Mouse (Mus musculus) kidney, embryonic 16.5 days (tissue): ENCODE results near the gene Kank1. TPM values are rescaled to one million over a fixed set of nuclear protein-coding genes. Genes with fewer than 3 reads are reported as not detected.

Experiments
- ATAC-seq: fragments of 200-750 bp; cut with Nextera tagmentation; 2 replicates; pipeline ENCODE4 v1.8.0; 2017; ENCODE audit warnings: moderate TSS enrichment; ENCODE audit not compliant: low FRiP score, low TSS enrichment
- H3K27ac ChIP-seq: fragments of 300-500 bp; sonication (generic); 2 replicates; pipeline ENCODE4 v1.5.1; 2014; ENCODE audit warnings: low read length
- H3K27me3 ChIP-seq: fragments of 300-500 bp; sonication (generic); 2 replicates; pipeline ENCODE4 v1.6.1; 2014; ENCODE audit warnings: low read length, control low read depth, mixed read lengths; ENCODE audit not compliant: insufficient read depth
- H3K36me3 ChIP-seq: fragments of 300-500 bp; sonication (generic); 2 replicates; pipeline ENCODE4 v1.6.1; 2014; ENCODE audit warnings: low read length, control low read depth, mixed read lengths; ENCODE audit not compliant: insufficient read depth
- H3K4me1 ChIP-seq: fragments of 300-500 bp; sonication (generic); 2 replicates; pipeline ENCODE4 v1.6.1; 2014; ENCODE audit warnings: low read length, control low read depth, mixed read lengths; ENCODE audit not compliant: insufficient read depth
- H3K4me2 ChIP-seq: fragments of 300-500 bp; sonication (generic); replicated peaks from 2 replicates; pipeline ENCODE4 v1.6.1; 2014; ENCODE audit warnings: low read depth, low read length
- H3K4me3 ChIP-seq: fragments of 300-500 bp; sonication (generic); 2 replicates; pipeline ENCODE4 v1.5.1; 2014; ENCODE audit warnings: mild to moderate bottlenecking, low read length
- H3K9ac ChIP-seq: fragments of 300-500 bp; sonication (generic); replicated peaks from 2 replicates; pipeline ENCODE4 v1.6.1; 2014; ENCODE audit warnings: low read length
- H3K9me3 ChIP-seq: fragments of 300-500 bp; sonication (generic); 2 replicates; pipeline ENCODE4 v1.6.1; 2016; ENCODE audit warnings: low read length, control low read depth
- WGBS: fragments of 180-500 bp; shearing (Covaris S2); extraction: QIAGEN DNeasy Blood & Tissue Kit; methylation state at CpG from one replicate; pipeline ENCODE4 v1.1.7; 2014; 5-methylcytosine and 5-hydroxymethylcytosine counted together
- polyA plus RNA-seq: library from polyadenylated mRNA; unstranded; fragments of >200 nt; fragmentation: Nextera tagmentation; extraction: Ambion mirVana; gene quantifications from 2 replicates; pipeline ENCODE4 v1.2.1, GENCODE M21; 2015

Gene Kank1
- polyA plus RNA-seq, 1 experiment from 2014 or later: 30.9 TPM

DNA sequence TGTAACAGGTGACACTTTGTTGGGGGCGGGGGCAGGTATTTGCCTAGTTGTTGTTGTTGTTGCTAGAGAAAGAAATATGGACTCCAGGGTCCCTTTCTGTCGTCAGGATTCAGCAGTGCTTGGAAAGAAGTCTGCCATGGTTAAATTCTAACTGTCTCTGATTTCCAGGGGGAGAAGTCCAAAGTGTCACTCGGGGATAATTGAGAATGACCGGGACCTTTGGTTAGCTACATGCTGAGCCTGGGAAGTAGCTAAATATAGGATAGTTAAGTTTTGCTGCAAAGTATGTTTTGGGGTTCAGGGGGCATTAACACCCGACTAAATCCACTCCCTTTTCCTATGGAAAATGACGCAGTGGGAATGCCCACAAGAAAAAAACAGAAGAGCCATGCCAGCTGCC is 169.2 kb downstream of the Kank1 start:
- H3K4me3 ChIP-seq: peak overlapping the region; percentile 53; the same call in 1 of the 2 replicates
- peaks cover 19% of the 10 kb centered on the region for H3K36me3 ChIP-seq
- H3K4me1 ChIP-seq: peaks cover 24% of the 10 kb centered on the region
- peak overlapping the region; percentile 80 for H3K4me2 ChIP-seq
- H3K27me3 ChIP-seq: no peaks in the 10 kb centered on the region
- peak overlapping the region; percentile 72 for H3K9ac ChIP-seq
- peaks cover 4% of the 10 kb centered on the region; the same call in 1 of the 2 replicates for H3K9me3 ChIP-seq
- H3K27ac ChIP-seq: peak overlapping the region; percentile 88
- ATAC-seq: peak; percentile 7; the same call in 1 of the 2 replicates
- 29% methylated on average over 6 of the region's 6 CpGs for WGBS

DNA sequence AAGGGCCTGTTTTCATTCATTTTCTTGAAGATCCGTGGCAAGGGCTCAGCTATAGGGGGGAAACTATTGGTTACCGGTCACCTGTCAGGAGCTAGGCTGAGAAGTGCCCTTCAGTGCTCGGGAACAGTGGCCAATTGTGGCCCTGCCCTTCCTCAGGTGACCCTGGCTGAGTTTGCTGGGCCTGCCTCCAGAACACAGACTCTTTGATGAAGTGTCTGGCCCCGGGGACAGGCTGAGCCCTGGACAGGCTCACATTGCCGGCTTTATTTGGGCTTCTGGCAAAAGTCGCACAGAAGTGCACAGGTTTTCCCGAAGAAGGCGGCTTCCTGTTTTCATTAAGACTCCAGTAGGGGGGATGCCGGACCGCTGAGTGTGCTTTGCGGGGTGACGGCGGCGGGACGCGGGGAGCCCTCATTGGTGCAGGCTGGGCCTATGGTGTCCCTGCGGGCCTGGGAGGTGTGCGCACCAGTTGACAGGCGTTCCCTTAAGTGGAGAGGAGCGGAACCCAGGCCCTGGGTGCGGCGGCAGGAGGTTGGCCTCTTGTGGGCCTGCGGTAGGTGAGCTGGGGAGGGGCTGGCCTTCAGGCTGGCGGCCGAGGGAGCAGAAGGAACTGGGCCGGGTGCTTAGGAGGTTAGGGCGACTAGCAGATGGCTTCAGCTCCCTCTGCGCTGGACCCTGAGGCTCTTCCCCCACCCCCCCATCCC is 169.9 kb downstream of the Kank1 start:
- H3K4me2 ChIP-seq: peak overlapping the region; percentile 80
- ATAC-seq: peak; percentile 89
- peaks cover 25% of the 10 kb centered on the region for H3K36me3 ChIP-seq
- peak overlapping the region; percentile 88 for H3K27ac ChIP-seq
- peaks cover 22% of the 10 kb centered on the region for H3K4me1 ChIP-seq
- WGBS: under 1% methylated on average over 28 of the region's 28 CpGs
- peak overlapping the region; percentile 72 for H3K9ac ChIP-seq
- peak overlapping the region; percentile 53 for H3K4me3 ChIP-seq
- H3K9me3 ChIP-seq: peaks cover 4% of the 10 kb centered on the region; the same call in 1 of the 2 replicates
- H3K27me3 ChIP-seq: no peaks in the 10 kb centered on the region

DNA sequence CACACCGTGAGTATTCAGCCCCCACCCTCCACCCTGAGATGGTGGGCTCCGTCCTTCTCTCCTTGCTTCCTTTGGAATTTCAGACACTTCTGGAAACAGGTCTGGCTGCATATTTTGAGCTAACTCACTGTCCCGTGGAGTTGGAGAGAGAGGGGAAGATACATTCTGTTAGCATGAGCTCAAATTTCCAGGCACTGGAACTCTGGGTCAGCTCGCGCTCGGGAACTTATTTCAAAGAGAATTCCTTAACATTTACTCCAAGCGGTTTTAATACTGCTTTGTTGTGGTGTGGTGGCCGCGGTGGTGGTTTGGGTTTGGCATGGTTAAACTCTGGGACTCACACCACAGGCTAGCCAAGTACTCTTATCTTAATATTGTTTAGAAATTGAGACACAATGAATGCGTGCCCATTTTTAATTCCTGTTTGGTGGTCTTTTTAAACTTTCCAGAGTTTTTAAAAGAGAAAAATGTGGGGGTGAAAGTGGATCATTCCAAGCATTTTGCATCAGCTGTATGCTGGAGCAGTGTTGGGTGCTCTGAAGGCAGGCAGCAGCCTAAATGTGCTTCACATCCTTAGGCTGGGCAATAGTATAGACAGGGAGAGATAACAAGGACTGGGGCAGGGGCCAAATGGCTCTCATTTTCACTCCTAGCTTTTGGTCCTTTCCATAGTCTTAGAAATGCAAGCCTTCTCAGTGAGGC is 170.6 kb downstream of the Kank1 start:
- Histone ChIP-seq H3K27me3 (no peaks in the 10 kb centered on the region), H3K4me2 (peak overlapping the region; percentile 80), H3K36me3 (peaks cover 27% of the 10 kb centered on the region), H3K9me3 (peaks cover 4% of the 10 kb centered on the region; the same call in 1 of the 2 replicates), H3K4me1 (peaks cover 22% of the 10 kb centered on the region), H3K4me3 (peak overlapping the region; percentile 53), H3K9ac (peak overlapping the region; percentile 72), H3K27ac (peak overlapping the region; percentile 88)
- WGBS: 7% methylated on average over 10 of the region's 10 CpGs
- ATAC-seq: no peak; the same call in none of the 2 replicates

DNA sequence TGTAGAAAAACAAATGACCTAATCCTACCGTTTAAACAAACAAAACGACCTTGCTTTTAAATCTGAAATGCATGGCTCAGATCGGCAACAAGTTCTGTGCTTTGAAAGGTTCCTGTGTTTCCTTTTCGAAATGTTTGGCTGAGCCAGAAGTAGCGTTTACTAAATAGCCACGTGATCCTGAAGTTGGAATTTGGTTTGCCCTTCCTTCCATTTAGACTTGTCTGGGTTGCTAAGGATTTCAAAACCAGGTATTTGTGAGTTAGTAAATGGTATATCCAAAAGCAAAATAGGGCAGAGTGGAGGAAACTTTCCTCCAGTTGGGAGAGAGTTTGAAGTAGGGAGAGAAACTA is 171.1 kb downstream of the Kank1 start:
- Histone ChIP-seq H3K27me3 (no peaks in the 10 kb centered on the region), H3K9me3 (peaks cover 4% of the 10 kb centered on the region; the same call in 1 of the 2 replicates), H3K27ac (peak overlapping the region; percentile 41; the same call in 1 of the 2 replicates), H3K36me3 (peaks cover 27% of the 10 kb centered on the region), H3K4me3 (peak overlapping the region; percentile 53), H3K4me2 (peak overlapping the region; percentile 80), H3K9ac (peak overlapping the region; percentile 48; the same call in 1 of the 2 replicates), H3K4me1 (peaks cover 22% of the 10 kb centered on the region)
- ATAC-seq: no peak
- 9% methylated on average over 6 of the region's 6 CpGs for WGBS

DNA sequence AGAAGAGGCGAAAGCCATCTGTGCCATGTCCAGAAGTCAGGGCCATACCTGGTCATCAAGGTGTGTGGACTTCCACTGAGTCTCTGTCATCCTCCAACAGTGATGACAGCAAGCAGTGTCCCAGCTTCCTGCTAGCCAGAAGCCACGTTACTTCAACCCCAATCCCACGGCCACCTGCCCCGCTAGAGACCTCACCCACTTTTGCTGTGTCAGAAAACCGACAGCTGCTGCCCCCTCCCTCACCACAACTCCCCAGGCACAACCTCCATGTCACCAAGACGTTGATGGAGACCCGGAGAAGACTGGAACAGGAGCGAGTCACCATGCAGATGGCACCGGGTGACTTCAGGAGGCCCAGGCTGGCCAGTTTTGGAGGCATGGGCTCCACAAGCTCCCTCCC is 172.5 kb downstream of the Kank1 start:
- H3K36me3 ChIP-seq: peaks cover 31% of the 10 kb centered on the region
- no peaks in the 10 kb centered on the region for H3K27me3 ChIP-seq
- H3K4me2 ChIP-seq: no peak overlapping the region
- no peak overlapping the region for H3K27ac ChIP-seq
- no peak overlapping the region for H3K9ac ChIP-seq
- no peak for ATAC-seq
- 90% methylated on average over 9 of the region's 9 CpGs for WGBS
- H3K4me3 ChIP-seq: no peak overlapping the region
- H3K9me3 ChIP-seq: peaks cover 4% of the 10 kb centered on the region; the same call in 1 of the 2 replicates
- H3K4me1 ChIP-seq: peaks cover 22% of the 10 kb centered on the region

DNA sequence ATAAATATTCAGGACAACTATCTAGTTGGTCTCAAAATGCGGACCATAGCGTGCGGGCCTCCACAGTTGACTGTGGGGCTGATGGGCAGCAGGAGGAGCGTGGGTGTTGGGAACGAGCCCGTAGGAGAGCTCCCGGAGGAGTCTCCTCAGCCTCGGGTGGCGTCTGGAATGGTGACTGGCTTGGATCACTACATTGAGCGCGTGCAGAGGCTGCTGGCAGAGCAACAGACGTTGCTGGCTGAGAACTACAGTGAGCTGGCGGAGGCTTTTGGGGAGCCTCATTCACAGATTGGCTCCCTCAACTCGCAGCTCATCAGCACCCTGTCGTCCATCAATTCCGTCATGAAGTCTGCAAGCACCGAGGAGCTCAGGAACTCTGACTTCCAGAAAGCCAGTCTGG is 174.6 kb downstream of the Kank1 start:
- no peak overlapping the region for H3K4me2 ChIP-seq
- H3K4me1 ChIP-seq: peaks cover 18% of the 10 kb centered on the region
- 86% methylated on average over 17 of the region's 17 CpGs for WGBS
- H3K27me3 ChIP-seq: no peaks in the 10 kb centered on the region
- H3K27ac ChIP-seq: no peak overlapping the region
- H3K4me3 ChIP-seq: no peak overlapping the region
- H3K9me3 ChIP-seq: peaks cover 4% of the 10 kb centered on the region; the same call in 1 of the 2 replicates
- ATAC-seq: no peak
- H3K9ac ChIP-seq: no peak overlapping the region
- peaks cover 31% of the 10 kb centered on the region for H3K36me3 ChIP-seq

DNA sequence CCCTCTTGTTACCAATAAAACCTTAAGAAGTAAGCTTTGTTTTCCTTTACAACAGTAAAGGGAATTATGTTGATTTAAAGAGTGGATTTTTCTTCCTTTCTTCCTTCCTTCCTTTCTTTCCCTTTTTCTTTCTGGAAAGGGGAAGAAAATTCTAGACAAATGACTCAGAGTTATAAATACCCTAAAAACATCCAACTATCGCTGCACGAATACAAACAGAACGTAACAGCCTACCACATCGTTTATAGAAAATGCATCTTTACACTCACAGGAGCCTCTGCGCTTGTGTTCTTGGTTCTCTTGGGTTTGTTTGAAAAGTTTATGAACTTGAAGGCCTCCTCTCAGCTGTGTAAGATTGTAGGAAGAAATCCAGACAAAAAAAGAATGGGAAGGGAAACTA is 178.7 kb downstream of the Kank1 start:
- ATAC-seq: no peak
- WGBS: 72% methylated on average over 5 of the region's 5 CpGs
- Histone ChIP-seq H3K4me1 (0 out of 2 replicates have a peak, but pooled peaks cover 5% of the 10 kb centered on the region), H3K27ac (no peak overlapping the region; the same call in 1 of the 2 replicates), H3K4me3 (no peak overlapping the region), H3K4me2 (no peak overlapping the region), H3K9ac (no peak overlapping the region), H3K9me3 (no peaks in the 10 kb centered on the region), H3K36me3 (peaks cover 18% of the 10 kb centered on the region), H3K27me3 (no peaks in the 10 kb centered on the region)

DNA sequence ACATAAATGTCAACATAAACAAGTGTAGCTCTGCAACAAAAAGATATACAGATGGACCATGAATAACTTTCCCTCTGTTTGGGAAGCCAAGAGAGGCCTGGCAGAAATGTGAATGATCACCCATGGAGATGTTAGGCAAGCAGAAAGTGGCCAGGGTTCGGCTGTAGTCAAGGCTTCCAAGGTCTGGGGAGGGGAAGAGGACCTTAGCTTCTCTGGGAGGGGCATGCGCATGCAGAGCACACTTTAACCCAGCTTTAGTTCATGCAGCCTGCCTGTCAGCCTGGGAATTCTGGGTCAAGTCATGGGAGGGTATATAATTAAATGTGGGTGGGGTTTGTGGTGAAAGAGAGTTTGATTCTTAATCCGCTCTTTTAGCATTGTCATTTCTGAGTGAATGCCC is 180.9 kb downstream of the Kank1 start:
- WGBS: 73% methylated on average over 3 of the region's 3 CpGs
- Histone ChIP-seq H3K9me3 (no peaks in the 10 kb centered on the region), H3K9ac (no peak overlapping the region), H3K36me3 (peaks cover 4% of the 10 kb centered on the region; the same call in 1 of the 2 replicates), H3K4me2 (no peak overlapping the region), H3K27ac (no peak overlapping the region), H3K4me3 (no peak overlapping the region), H3K4me1 (0 out of 2 replicates have a peak, but pooled peaks cover 5% of the 10 kb centered on the region), H3K27me3 (no peaks in the 10 kb centered on the region)
- peak; percentile 65; the same call in 1 of the 2 replicates for ATAC-seq

DNA sequence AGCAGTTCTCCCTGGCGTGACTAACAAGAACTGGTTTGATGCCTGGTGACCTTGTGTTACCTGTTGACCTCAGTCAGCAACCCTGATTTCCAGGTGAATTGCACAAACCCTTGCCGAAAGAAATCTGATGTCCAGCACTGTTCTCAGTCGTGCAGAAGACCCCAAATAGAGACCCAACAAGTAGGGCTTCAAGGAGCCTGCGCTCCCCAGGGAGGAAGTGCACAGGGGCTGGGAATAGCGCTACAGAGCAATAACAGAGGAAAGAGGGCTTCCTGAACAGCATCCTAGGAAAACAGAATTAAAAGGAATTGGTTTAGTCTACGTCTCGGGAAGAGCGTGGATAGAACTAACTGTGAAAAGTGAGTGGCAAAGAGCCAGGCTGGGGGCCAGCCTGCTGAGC is 183.2 kb downstream of the Kank1 start:
- ATAC-seq: no peak
- Histone ChIP-seq H3K27ac (no peak overlapping the region), H3K9me3 (no peaks in the 10 kb centered on the region), H3K36me3 (peaks cover 18% of the 10 kb centered on the region; the same call in 1 of the 2 replicates), H3K4me3 (no peak overlapping the region), H3K9ac (no peak overlapping the region), H3K27me3 (no peaks in the 10 kb centered on the region), H3K4me1 (0 out of 2 replicates have a peak, but pooled peaks cover 5% of the 10 kb centered on the region), H3K4me2 (no peak overlapping the region)
- WGBS: 75% methylated on average over 8 of the region's 8 CpGs
